Mouse (Mus musculus) CH12.LX (cell line): ENCODE results near the gene Itga9. TPM values are rescaled to one million over a fixed set of nuclear protein-coding genes. Genes with fewer than 3 reads are reported as not detected.

Source experiments
- DNase-seq: peaks from one replicate; pipeline ENCODE4 v3.0.0-alpha.2; 2013; ENCODE audit errors: extremely low read depth
- H3K27ac ChIP-seq: 2 replicates; pipeline ENCODE4 v1.5.1; 2012; ENCODE audit warnings: low read depth, mild to moderate bottlenecking, control low read depth, moderate library complexity; ENCODE audit not compliant: insufficient read depth
- H3K27me3 ChIP-seq: replicated peaks from 2 replicates; pipeline ENCODE3; 2012; ENCODE audit warnings: inconsistent platforms
- H3K36me3 ChIP-seq, 2 experiments: replicated peaks in 1 of 2; 2 replicates each; pipeline versions ENCODE3 to v1.6.1; 2012; ENCODE audit warnings: inconsistent platforms in 1 of 2, low read length in 1 of 2, mild to moderate bottlenecking in 1 of 2, mixed read lengths in 1 of 2, moderate library complexity in 1 of 2; ENCODE audit not compliant: control insufficient read depth in 1 of 2, insufficient read depth in 1 of 2
- H3K4me1 ChIP-seq, 2 experiments: 2 replicates each; pipeline ENCODE4 v1.6.1; 2012; ENCODE audit warnings: inconsistent platforms in 1 of 2, moderate library complexity in 1 of 2; ENCODE audit not compliant: insufficient read depth in 2 of 2, control insufficient read depth in 1 of 2
- H3K4me2 ChIP-seq: 2 replicates; pipeline ENCODE4 v1.6.1; 2012; ENCODE audit warnings: low read depth, mild to moderate bottlenecking, control low read depth; ENCODE audit not compliant: poor library complexity, insufficient read depth, severe bottlenecking
- H3K4me3 ChIP-seq, 3 experiments: fragments of 150-350 bp in 1 of 3; sonication (generic) in 1 of 3; replicated peaks in 1 of 3; 2 replicates each; pipeline versions ENCODE3 to v1.5.1; 2011 to 2012; ENCODE audit warnings: low read depth in 2 of 3, low read length in 2 of 3, mild to moderate bottlenecking in 2 of 3, moderate library complexity in 2 of 3, control low read depth in 1 of 3, improper control_type of control experiment in 1 of 3, inconsistent platforms in 1 of 3, mixed read lengths in 1 of 3; ENCODE audit not compliant: poor library complexity in 1 of 3
- H3K79me2 ChIP-seq: replicated peaks from 2 replicates; pipeline ENCODE4 v1.6.1; 2012; ENCODE audit warnings: mild to moderate bottlenecking, moderate library complexity; ENCODE audit not compliant: control insufficient read depth, poor library complexity, insufficient read depth, severe bottlenecking; ENCODE audit errors: extremely low read depth
- H3K9ac ChIP-seq: 2 replicates; pipeline ENCODE4 v1.6.1; 2012; ENCODE audit warnings: low read depth, mild to moderate bottlenecking, control low read depth, moderate library complexity; ENCODE audit not compliant: insufficient read depth
- H3K9me3 ChIP-seq: replicated peaks from 2 replicates; pipeline ENCODE3; 2012; ENCODE audit warnings: low read length, inconsistent platforms, mixed read lengths
- CTCF ChIP-seq, 2 experiments: IDR thresholded peaks in 1 of 2; conservative IDR thresholded peaks in 1 of 2; 2 replicates each; pipeline ENCODE4 v1.5.1; 2011 to 2012; ENCODE audit warnings: low read depth in 2 of 2, low read length in 2 of 2, improper control_type of control experiment in 1 of 2, inconsistent platforms in 1 of 2, mild to moderate bottlenecking in 1 of 2, moderate library complexity in 1 of 2
- ETS1 ChIP-seq: conservative IDR thresholded peaks from 2 replicates; pipeline ENCODE4 v1.6.1; 2012; ENCODE audit warnings: low read depth, mild to moderate bottlenecking, inconsistent platforms, low read length, improper control_type of control experiment, moderate library complexity
- JUN ChIP-seq: IDR thresholded peaks from 2 replicates; pipeline ENCODE4 v1.6.1; 2011; ENCODE audit warnings: low read depth, mild to moderate bottlenecking, low read length, improper control_type of control experiment, moderate library complexity; ENCODE audit not compliant: insufficient read depth
- MAFK ChIP-seq: IDR thresholded peaks from 2 replicates; pipeline ENCODE4 v1.6.1; 2011; ENCODE audit warnings: low read length, improper control_type of control experiment; ENCODE audit not compliant: insufficient replicate concordance
- MAX ChIP-seq: IDR thresholded peaks from 2 replicates; pipeline ENCODE4 v1.6.1; 2011; ENCODE audit warnings: low read length, improper control_type of control experiment
- MYC ChIP-seq: IDR thresholded peaks from 2 replicates; pipeline ENCODE4 v1.6.1; 2011; ENCODE audit warnings: low read depth, mild to moderate bottlenecking, improper control_type of control experiment, low read length
- POLR2AphosphoS2 ChIP-seq: IDR thresholded peaks from 2 replicates; pipeline ENCODE4 v1.6.1; 2011; ENCODE audit warnings: low read depth, low read length, improper control_type of control experiment
- RCOR1 ChIP-seq: conservative IDR thresholded peaks from 2 replicates; pipeline ENCODE4 v1.6.1; 2012; ENCODE audit warnings: low read depth, mild to moderate bottlenecking, inconsistent platforms, low read length, improper control_type of control experiment
- TBP ChIP-seq: conservative IDR thresholded peaks from 2 replicates; pipeline ENCODE4 v1.6.1; 2011; ENCODE audit warnings: low read depth, low read length, improper control_type of control experiment
- TCF12 ChIP-seq: IDR thresholded peaks from 2 replicates; pipeline ENCODE4 v1.6.1; 2014; ENCODE audit warnings: low read depth, mild to moderate bottlenecking, inconsistent platforms, low read length, improper control_type of control experiment
- USF1 ChIP-seq: IDR thresholded peaks from 2 replicates; pipeline ENCODE4 v1.6.1; 2014; ENCODE audit warnings: low read depth, mild to moderate bottlenecking, inconsistent platforms, low read length, improper control_type of control experiment
- USF2 ChIP-seq: conservative IDR thresholded peaks from 2 replicates; pipeline ENCODE4 v1.6.1; 2011; ENCODE audit warnings: low read depth, low read length, improper control_type of control experiment
- ZC3H11A ChIP-seq: IDR thresholded peaks from 2 replicates; pipeline ENCODE4 v1.6.1; 2012; ENCODE audit warnings: low read depth, mild to moderate bottlenecking, inconsistent platforms, low read length, improper control_type of control experiment
- ZKSCAN1 ChIP-seq: IDR thresholded peaks from 2 replicates; pipeline ENCODE4 v1.6.1; 2012; ENCODE audit warnings: low read depth, inconsistent platforms, low read length, improper control_type of control experiment, borderline replicate concordance
- ZMIZ1 ChIP-seq: IDR thresholded peaks from 2 replicates; pipeline ENCODE4 v1.6.1; 2012; ENCODE audit warnings: low read depth, mild to moderate bottlenecking, inconsistent platforms, low read length, improper control_type of control experiment
- ZNF384 ChIP-seq: IDR thresholded peaks from 2 replicates; pipeline ENCODE4 v1.6.1; 2012; ENCODE audit warnings: low read depth, low read length, improper control_type of control experiment, inconsistent platforms
- dilution Hi-C: fragments of 300-500 bp; cut with MboI; formaldehyde crosslinking; loops from 2 replicates; pipeline ENCODE4 v1.14.3; 2020; ENCODE audit warnings: low sequenced_read_pairs; ENCODE audit not compliant: extremely low pct_unique_long_range_greater_than_20kb, extremely low pct_ligation_motif_present
- in situ Hi-C: fragments of 300-500 bp; cut with MboI; formaldehyde crosslinking; loops from 3 replicates; pipeline ENCODE4 v1.14.3; 2019; ENCODE audit warnings: low sequenced_read_pairs, low pct_ligation_motif_present, low pct_unique_long_range_greater_than_20kb, mixed read lengths
- polyA plus RNA-seq: library from polyadenylated mRNA; unstranded; fragments of >175 nt; gene quantifications from 2 replicates; pipeline ENCODE4 v1.2.1, GENCODE M21; 2012; ENCODE audit warnings: low read depth; ENCODE audit not compliant: insufficient read length
- total RNA-seq, 2 experiments: library from RNA; depleted of rRNA; stranded (reverse); fragments of 300-350 nt in 1 of 2; fragments of >200 nt in 1 of 2; gene quantifications; 2 replicates each; pipeline ENCODE4 v1.2.3; 2012 to 2014

Itga9 gene
- total and polyA plus RNA-seq, 3 experiments = 0.19 TPM; not detected in 2

- Histone ChIP-seq H3K9ac (no peak overlapping the region), H3K9me3 (no peaks in the 10 kb centered on the region), H3K4me2 (no peak overlapping the region), H3K4me1 (peaks cover 0 to 9% of the 10 kb centered on the region in 2 experiments; a peak in 2 of 4 replicates), H3K4me3 (no peak overlapping the region), H3K27ac (no peak overlapping the region), H3K79me2 (no peaks in the 10 kb centered on the region), H3K27me3 (no peaks in the 10 kb centered on the region), H3K36me3 (no peaks in the 10 kb centered on the region)
- in situ Hi-C loops = no loop called here
- TF ChIP-seq ETS1 (0 out of 2 replicates have a peak, but pooled peaks have one; percentile 11), ZMIZ1 (no peak)
- no peak for DNase-seq
- dilution Hi-C loops = no loop called here
These were observed 94.4 kb downstream of the Itga9 start for GRCm38 (mm10) chr9:118700889-118701288.

GRCm38 (mm10) chr9:118701791-118702190 lies 95.3 kb downstream of the Itga9 start:
- no peak for TF ChIP-seq USF2
- no peak for TF ChIP-seq MAFK
- TF ChIP-seq POLR2AphosphoS2 = no peak
- TF ChIP-seq ETS1 = no peak
- TF ChIP-seq MAX = no peak
- no peak for TF ChIP-seq JUN
- TF ChIP-seq RCOR1 = no peak
- TF ChIP-seq USF1 = no peak
- no peak for TF ChIP-seq MYC
- no peak for TF ChIP-seq ZNF384
- no peak for TF ChIP-seq ZC3H11A
- no peak for TF ChIP-seq TCF12
- TF ChIP-seq, all 38 proteins: peak for 0
- Histone ChIP-seq H3K4me3 (no peak overlapping the region), H3K27me3 (no peaks in the 10 kb centered on the region), H3K4me2 (no peak overlapping the region), H3K27ac (no peak overlapping the region), H3K9ac (no peak overlapping the region), H3K79me2 (no peaks in the 10 kb centered on the region), H3K9me3 (no peaks in the 10 kb centered on the region), H3K36me3 (no peaks in the 10 kb centered on the region), H3K4me1 (peaks cover 0 to 9% of the 10 kb centered on the region in 2 experiments; a peak in 2 of 4 replicates)
- dilution Hi-C loops (no loop called here), in situ Hi-C loops (no loop called here)
- DNase-seq = no peak

GRCm38 (mm10) chr9:118703146-118703545 lies 96.7 kb downstream of the Itga9 start:
- dilution Hi-C loops (no loop called here), in situ Hi-C loops (no loop called here)
- H3K4me3 ChIP-seq = no peak overlapping the region
- no peak overlapping the region for H3K9ac ChIP-seq
- H3K27ac ChIP-seq = no peak overlapping the region
- peaks cover 2% of the 10 kb centered on the region for H3K9me3 ChIP-seq
- peak; percentile 17 for DNase-seq
- peaks cover 0 to 9% of the 10 kb centered on the region in 2 experiments; a peak in 2 of 4 replicates for H3K4me1 ChIP-seq
- TF ChIP-seq TBP (no peak), ZKSCAN1 (no peak), CTCF (conservative IDR thresholded peaks at IDR 0.05 in 1 of 2, IDR thresholded peaks at IDR 0.05 in 1 of 2; ENCODE audit: low read depth in 2 of 2, low read length in 2 of 2) (peak; percentile 29 to 33; a peak in 3 of 4 replicates)
- H3K36me3 ChIP-seq = no peaks in the 10 kb centered on the region
- no peaks in the 10 kb centered on the region for H3K27me3 ChIP-seq
- no peak overlapping the region for H3K4me2 ChIP-seq
- no peaks in the 10 kb centered on the region for H3K79me2 ChIP-seq
